Mouse (Mus musculus): ENCODE results near the gene Slc35e3. TPM values are rescaled to one million over a fixed set of nuclear protein-coding genes. Genes with fewer than 3 reads are reported as not detected.

Slc35e3 gene
- polyA plus RNA-seq, 1 experiment: 19.7 TPM

DNA sequence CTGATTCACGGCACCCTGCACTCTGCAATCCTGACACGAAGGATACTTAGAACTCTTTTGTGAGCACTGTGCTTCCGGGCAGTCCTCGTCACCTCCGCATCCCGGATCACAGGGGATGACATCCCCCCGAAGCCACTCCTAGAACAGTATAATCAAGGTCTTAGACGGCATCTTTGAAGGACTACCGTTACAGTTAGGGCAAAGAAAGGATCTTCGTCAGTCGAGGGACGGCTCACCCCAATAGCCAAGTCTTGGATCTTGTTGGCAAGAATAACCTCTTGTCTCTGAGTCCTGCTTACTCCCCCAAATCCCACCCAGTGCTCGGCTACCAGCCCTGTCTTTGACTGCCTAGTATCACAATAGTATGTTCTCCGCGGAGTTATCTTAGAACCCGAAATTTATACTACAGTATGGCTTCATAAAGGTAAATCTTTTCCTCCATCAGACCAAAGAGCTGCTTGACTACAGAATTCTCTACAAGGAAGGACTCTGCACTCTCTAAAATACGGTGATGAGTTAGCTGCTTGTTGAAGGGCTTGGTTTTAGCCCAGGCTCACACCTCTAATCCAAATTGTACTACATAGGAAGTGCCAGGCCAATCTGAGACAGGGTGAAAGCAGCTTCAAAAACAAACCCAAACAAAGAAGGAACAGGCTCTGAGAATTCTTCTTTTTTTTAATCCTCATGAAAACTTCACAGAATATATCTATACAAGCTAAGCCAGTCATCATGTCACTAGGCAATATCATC lies 44.4 kb upstream of the Slc35e3 start:
- Histone ChIP-seq H3K4me3 (ENCODE audit: low read depth, low read length) (no peak overlapping the region), H3K9me3 (replicated peaks; ENCODE audit: control insufficient read depth, insufficient read depth, low read length, poor library complexity, severe bottlenecking) (no peaks in the 10 kb centered on the region), H3K4me1 (ENCODE audit: control insufficient read depth, insufficient read depth, low read length) (no peaks in the 10 kb centered on the region), H3K27ac (ENCODE audit: insufficient read depth, low read length) (no peak overlapping the region), H3K9ac (ENCODE audit: low read depth, poor library complexity, severe bottlenecking) (no peak overlapping the region), H3K27me3 (ENCODE audit: control insufficient read depth, insufficient read depth, low read length, poor library complexity, severe bottlenecking) (no peaks in the 10 kb centered on the region), H3K36me3 (ENCODE audit: control insufficient read depth, insufficient read depth, low read length, poor library complexity, severe bottlenecking) (peaks cover 25% of the 10 kb centered on the region)
- TF ChIP-seq EP300 (IDR thresholded peaks at IDR 0.05; ENCODE audit: insufficient read depth, low read depth, low read length): no peak
- TF ChIP-seq POLR2A (IDR thresholded peaks at IDR 0.05; ENCODE audit: insufficient read depth, low read length): no peak
- TF ChIP-seq CTCF (IDR thresholded peaks at IDR 0.05; ENCODE audit: low read depth, low read length): no peak

DNA sequence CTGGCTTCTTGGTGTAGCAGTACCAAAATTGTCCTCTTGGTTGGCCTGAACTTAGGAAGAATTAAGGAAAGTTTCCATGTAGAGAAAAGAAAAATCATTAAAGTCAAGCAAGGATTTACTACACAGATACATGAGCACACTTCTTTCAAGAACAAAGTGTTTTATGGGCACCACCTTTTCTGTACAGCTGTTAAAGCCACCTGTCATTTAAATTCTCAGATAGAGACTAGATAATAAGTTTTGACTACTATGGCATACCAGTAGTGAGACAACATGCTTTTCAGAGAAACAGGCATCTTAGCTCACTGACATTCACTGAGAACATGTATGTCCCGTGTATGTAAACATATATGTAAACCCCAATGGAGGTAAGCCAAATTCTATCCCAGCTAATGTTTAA lies 43.8 kb upstream of the Slc35e3 start:
- no peak overlapping the region for H3K27ac ChIP-seq (ENCODE audit: insufficient read depth, low read length)
- H3K36me3 ChIP-seq (ENCODE audit: control insufficient read depth, insufficient read depth, low read length, poor library complexity, severe bottlenecking): peaks cover 27% of the 10 kb centered on the region
- no peaks in the 10 kb centered on the region for H3K4me1 ChIP-seq (ENCODE audit: control insufficient read depth, insufficient read depth, low read length)
- no peaks in the 10 kb centered on the region for H3K9me3 ChIP-seq (replicated peaks; ENCODE audit: control insufficient read depth, insufficient read depth, low read length, poor library complexity, severe bottlenecking)
- H3K9ac ChIP-seq (ENCODE audit: low read depth, poor library complexity, severe bottlenecking): no peak overlapping the region
- no peak for TF ChIP-seq POLR2A (IDR thresholded peaks at IDR 0.05; ENCODE audit: insufficient read depth, low read length)
- no peak for TF ChIP-seq EP300 (IDR thresholded peaks at IDR 0.05; ENCODE audit: insufficient read depth, low read depth, low read length)
- H3K4me3 ChIP-seq (ENCODE audit: low read depth, low read length): no peak overlapping the region
- H3K27me3 ChIP-seq (ENCODE audit: control insufficient read depth, insufficient read depth, low read length, poor library complexity, severe bottlenecking): no peaks in the 10 kb centered on the region

DNA sequence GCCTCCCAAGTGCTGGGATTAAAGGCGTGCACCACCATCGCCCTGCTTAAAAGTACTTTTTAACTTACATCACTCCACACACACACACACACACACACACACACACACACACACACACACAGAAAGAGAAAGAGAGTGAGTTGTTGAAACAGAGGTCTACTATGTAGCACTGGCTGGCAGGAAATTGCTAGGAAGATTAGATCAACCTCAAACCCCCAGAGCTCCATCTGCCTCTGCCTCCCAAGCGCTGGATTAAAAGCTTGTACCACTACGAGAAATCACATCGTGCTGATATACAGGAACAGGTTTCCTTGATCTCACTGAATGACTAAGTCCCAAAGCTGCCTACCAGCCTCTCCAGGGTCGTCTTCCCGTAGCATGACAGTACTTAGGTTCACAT lies 38.5 kb upstream of the Slc35e3 start:
- TF ChIP-seq POLR2A (IDR thresholded peaks at IDR 0.05; ENCODE audit: insufficient read depth, low read length): no peak
- TF ChIP-seq EP300 (IDR thresholded peaks at IDR 0.05; ENCODE audit: insufficient read depth, low read depth, low read length): no peak
- TF ChIP-seq CTCF (IDR thresholded peaks at IDR 0.05; ENCODE audit: low read depth, low read length): no peak

DNA sequence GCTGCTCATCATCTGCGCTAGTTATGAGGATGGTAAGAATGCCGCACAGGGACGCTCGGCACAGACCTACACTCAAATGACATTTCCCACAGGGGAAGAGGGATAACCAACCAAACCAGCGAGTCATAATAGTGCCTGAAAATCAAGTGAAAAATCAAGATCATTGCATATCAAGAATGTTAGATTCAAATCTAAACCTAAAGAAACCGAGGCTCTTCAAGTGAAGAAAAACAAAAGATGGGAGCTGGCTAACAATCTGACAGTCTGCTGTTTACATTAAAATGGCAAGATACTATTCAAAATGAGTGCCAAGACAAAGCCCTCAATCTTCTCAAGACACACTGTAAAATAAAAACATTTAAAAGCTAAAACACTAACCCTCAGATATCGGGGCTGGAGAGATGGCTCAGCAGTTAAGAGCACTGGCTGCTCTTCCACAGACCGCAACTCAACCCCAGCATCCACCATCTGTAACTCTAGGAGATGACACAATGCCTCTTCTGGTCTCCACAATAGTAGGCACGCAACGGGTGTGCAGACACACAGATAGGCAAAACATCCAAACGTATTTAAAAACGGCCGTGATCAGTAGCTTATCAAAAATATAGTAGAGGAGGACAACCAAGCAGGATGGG lies 37.7 kb upstream of the Slc35e3 start:
- Histone ChIP-seq H3K9ac (ENCODE audit: low read depth, poor library complexity, severe bottlenecking) (no peak overlapping the region), H3K36me3 (ENCODE audit: control insufficient read depth, insufficient read depth, low read length, poor library complexity, severe bottlenecking) (peaks cover 52% of the 10 kb centered on the region)

More for the DNA sequence above, 38.5 kb upstream of the Slc35e3 start:
- H3K4me1 ChIP-seq (ENCODE audit: control insufficient read depth, insufficient read depth, low read length): no peaks in the 10 kb centered on the region
- H3K36me3 ChIP-seq (ENCODE audit: control insufficient read depth, insufficient read depth, low read length, poor library complexity, severe bottlenecking): peaks cover 47% of the 10 kb centered on the region
- H3K27me3 ChIP-seq (ENCODE audit: control insufficient read depth, insufficient read depth, low read length, poor library complexity, severe bottlenecking): no peaks in the 10 kb centered on the region
- H3K9me3 ChIP-seq (replicated peaks; ENCODE audit: control insufficient read depth, insufficient read depth, low read length, poor library complexity, severe bottlenecking): no peaks in the 10 kb centered on the region
- H3K27ac ChIP-seq (ENCODE audit: insufficient read depth, low read length): no peak overlapping the region
- H3K4me3 ChIP-seq (ENCODE audit: low read depth, low read length): no peak overlapping the region
- H3K9ac ChIP-seq (ENCODE audit: low read depth, poor library complexity, severe bottlenecking): no peak overlapping the region

DNA sequence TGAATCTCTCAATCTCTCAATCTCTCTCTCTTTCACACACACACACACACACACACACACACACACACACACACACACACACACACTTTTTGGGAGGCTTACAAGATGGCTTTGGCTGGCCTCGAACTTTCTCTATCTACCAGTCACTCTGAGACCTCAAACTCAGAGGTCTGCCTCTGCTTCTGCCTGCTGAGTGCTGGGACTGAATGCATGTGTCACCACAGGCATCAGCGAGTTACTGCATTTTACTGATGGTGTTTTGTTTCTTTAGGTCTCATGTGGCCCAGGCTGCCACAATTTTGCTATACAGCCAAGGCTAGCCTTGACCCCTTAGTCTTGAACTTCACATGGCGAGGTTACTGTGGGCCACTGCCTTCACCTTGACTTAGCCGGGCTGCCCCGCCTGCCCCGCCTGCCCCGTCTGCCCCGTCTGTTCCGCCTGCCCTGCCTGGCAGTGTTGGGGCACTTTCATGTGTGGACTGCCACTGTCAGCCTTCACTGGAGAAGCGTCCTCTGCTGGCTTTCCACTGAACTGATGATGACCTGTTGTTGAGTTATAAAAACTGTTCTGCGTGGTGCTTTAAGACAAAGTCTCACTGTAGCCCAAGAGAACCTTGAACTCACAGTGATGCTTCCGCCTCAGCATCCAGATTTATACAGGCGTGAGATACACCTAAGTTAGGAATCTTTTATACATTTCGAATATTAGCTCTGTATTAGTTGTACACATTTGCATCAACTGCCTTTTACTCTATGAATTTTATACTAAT lies 36.5 kb upstream of the Slc35e3 start:
- Histone ChIP-seq H3K9me3 (replicated peaks; ENCODE audit: control insufficient read depth, insufficient read depth, low read length, poor library complexity, severe bottlenecking) (no peaks in the 10 kb centered on the region), H3K4me1 (ENCODE audit: control insufficient read depth, insufficient read depth, low read length) (no peaks in the 10 kb centered on the region), H3K27me3 (ENCODE audit: control insufficient read depth, insufficient read depth, low read length, poor library complexity, severe bottlenecking) (no peaks in the 10 kb centered on the region), H3K9ac (ENCODE audit: low read depth, poor library complexity, severe bottlenecking) (no peak overlapping the region), H3K4me3 (ENCODE audit: low read depth, low read length) (no peak overlapping the region), H3K36me3 (ENCODE audit: control insufficient read depth, insufficient read depth, low read length, poor library complexity, severe bottlenecking) (peaks cover 60% of the 10 kb centered on the region), H3K27ac (ENCODE audit: insufficient read depth, low read length) (no peak overlapping the region)
- TF ChIP-seq CTCF (IDR thresholded peaks at IDR 0.05; ENCODE audit: low read depth, low read length) (no peak), POLR2A (IDR thresholded peaks at IDR 0.05; ENCODE audit: insufficient read depth, low read length) (no peak), EP300 (IDR thresholded peaks at IDR 0.05; ENCODE audit: insufficient read depth, low read depth, low read length) (no peak)

More for the DNA sequence above, 37.7 kb upstream of the Slc35e3 start:
- no peak overlapping the region for H3K4me3 ChIP-seq (ENCODE audit: low read depth, low read length)
- no peak for TF ChIP-seq EP300 (IDR thresholded peaks at IDR 0.05; ENCODE audit: insufficient read depth, low read depth, low read length)
- no peak for TF ChIP-seq CTCF (IDR thresholded peaks at IDR 0.05; ENCODE audit: low read depth, low read length)
- no peak for TF ChIP-seq POLR2A (IDR thresholded peaks at IDR 0.05; ENCODE audit: insufficient read depth, low read length)
- no peak overlapping the region for H3K27ac ChIP-seq (ENCODE audit: insufficient read depth, low read length)
- H3K4me1 ChIP-seq (ENCODE audit: control insufficient read depth, insufficient read depth, low read length): no peaks in the 10 kb centered on the region
- H3K9me3 ChIP-seq (replicated peaks; ENCODE audit: control insufficient read depth, insufficient read depth, low read length, poor library complexity, severe bottlenecking): no peaks in the 10 kb centered on the region
- H3K27me3 ChIP-seq (ENCODE audit: control insufficient read depth, insufficient read depth, low read length, poor library complexity, severe bottlenecking): no peaks in the 10 kb centered on the region
